Mouse (Mus musculus) v-Abl transformed pro-B cells (cell line): ENCODE results near the gene Tgfbi.

Experiments used
- in situ Hi-C, 2 experiments: fragments of 400-800 bp; cut with MboI; formaldehyde crosslinking; loops; one replicate each; pipeline ENCODE4 v1.15.1; 2025; ENCODE audit not compliant: unreplicated experiment in 2 of 2

The Tgfbi gene

GRCm38 (mm10) chr13:56626524-56626923 lies 17.2 kb downstream of the Tgfbi start:
- in situ Hi-C loops: no loop called here

GRCm38 (mm10) chr13:56630081-56630480 lies 20.8 kb downstream of the Tgfbi start:
- in situ Hi-C loops: loop anchor here in 1 of 2 experiments (10.0 kb wide), 1 partner anchor 145 kb away; the partner anchor contains the start of gene Il9

- in situ Hi-C loops: loop anchor here in 1 of 2 experiments (10.0 kb wide), 1 partner anchor 146 kb away; the partner anchor contains the start of gene Il9
Observed at GRCm38 (mm10) chr13:56630552-56630951, 21.2 kb downstream of the Tgfbi start.

- in situ Hi-C loops: loop anchor here in 1 of 2 experiments (10.0 kb wide), 1 partner anchor 147 kb away; the partner anchor contains the start of gene Il9
Observed at GRCm38 (mm10) chr13:56631332-56631731, 22.0 kb downstream of the Tgfbi start.

GRCm38 (mm10) chr13:56634139-56634615 lies 24.9 kb downstream of the Tgfbi start:
- in situ Hi-C loops: loop anchor here in 1 of 2 experiments (10.0 kb wide), 1 partner anchor 149 kb away; the partner anchor contains the start of gene Il9

GRCm38 (mm10) chr13:56634920-56635319 lies 25.6 kb downstream of the Tgfbi start:
- in situ Hi-C loops: loop anchor here in 1 of 2 experiments (10.0 kb wide), 1 partner anchor 150 kb away; the partner anchor contains the start of gene Il9

- in situ Hi-C loops: loop anchor here in 1 of 2 experiments (10.0 kb wide), 1 partner anchor 152 kb away; the partner anchor contains the start of gene Il9
Observed at GRCm38 (mm10) chr13:56637027-56637426, 27.7 kb downstream of the Tgfbi start.

- in situ Hi-C loops: loop anchor here in 1 of 2 experiments (5.0 kb wide), 1 partner anchor 74 kb away; no protein-coding TSS in a partner anchor
Observed at GRCm38 (mm10) chr13:56641746-56642145, 32.4 kb downstream of the Tgfbi start.

- in situ Hi-C loops: loop anchor here in 1 of 2 experiments (5.0 kb wide), 1 partner anchor 77 kb away; no protein-coding TSS in a partner anchor
Observed at GRCm38 (mm10) chr13:56644031-56644430, 34.7 kb downstream of the Tgfbi start.

- in situ Hi-C loops: no loop called here
Observed at GRCm38 (mm10) chr13:56645744-56646143, 36.4 kb downstream of the Tgfbi start.

- in situ Hi-C loops: no loop called here
Observed at GRCm38 (mm10) chr13:56647597-56648405, 38.5 kb downstream of the Tgfbi start.

GRCm38 (mm10) chr13:56650020-56650419 lies 40.7 kb downstream of the Tgfbi start:
- in situ Hi-C loops: loop anchor here in 1 of 2 experiments (10.0 kb wide), 1 partner anchor 85 kb away; no protein-coding TSS in a partner anchor

- in situ Hi-C loops: loop anchor here in 1 of 2 experiments (10.0 kb wide), 1 partner anchor 82 kb away; no protein-coding TSS in a partner anchor
Observed at GRCm38 (mm10) chr13:56652381-56652780, 43.1 kb downstream of the Tgfbi start.

- in situ Hi-C loops: loop anchor here in 1 of 2 experiments (10.0 kb wide), 1 partner anchor 81 kb away; no protein-coding TSS in a partner anchor
Observed at GRCm38 (mm10) chr13:56654176-56654575, 44.9 kb downstream of the Tgfbi start.

- in situ Hi-C loops: loop anchor here (5.0 to 10.0 kb wide), 3 partner anchors 77 to 94 kb away; partner anchors contain the start of gene Gm45623 (in 1 of the 2)
Observed at GRCm38 (mm10) chr13:56657946-56658512, 48.7 kb downstream of the Tgfbi start.

GRCm38 (mm10) chr13:56658931-56659330 lies 49.6 kb downstream of the Tgfbi start:
- in situ Hi-C loops: loop anchor here (5.0 to 10.0 kb wide), 3 partner anchors 76 to 93 kb away; partner anchors contain the start of gene Gm45623 (in 1 of the 2)

- in situ Hi-C loops: no loop called here
Observed at GRCm38 (mm10) chr13:56661914-56662621, 52.7 kb downstream of the Tgfbi start.

- in situ Hi-C loops: no loop called here
Observed at GRCm38 (mm10) chr13:56664256-56665170, 55.2 kb downstream of the Tgfbi start.

- in situ Hi-C loops: no loop called here
Observed at GRCm38 (mm10) chr13:56671206-56671605, 61.9 kb downstream of the Tgfbi start.
